Mouse (Mus musculus): ENCODE measurements around the gene Taar8a.

- TF ChIP-seq CTCF (IDR thresholded peaks at IDR 0.05): no peak
- no peak for TF ChIP-seq EP300 (IDR thresholded peaks at IDR 0.05; ENCODE audit: insufficient read depth, low read depth, low read length)
Measured at GRCm38 (mm10) chr10:24049210-24049609, 27.1 kb upstream of the Taar8a start, which contains the start of gene Taar7f.
